Mouse (Mus musculus) G1E (cell line): ENCODE measurements around the gene Dnm1. TPM values are rescaled to one million over a fixed set of nuclear protein-coding genes. Genes with fewer than 3 reads are reported as not detected.

Experiments used
- ATAC-seq: 2 replicates; pipeline ENCODE4 v1.8.0; 2016; ENCODE audit warnings: mild to moderate bottlenecking; ENCODE audit not compliant: insufficient number of reproducible peaks, poor library complexity, low FRiP score, severe bottlenecking; ENCODE audit errors: extremely low read depth
- DNase-seq: peaks from one replicate; pipeline ENCODE4 v3.0.0; 2012; ENCODE audit warnings: low spot score
- H3K27me3 ChIP-seq: 2 replicates; pipeline ENCODE4 v1.6.1; 2012; ENCODE audit warnings: mild to moderate bottlenecking, low read length, inconsistent platforms; ENCODE audit not compliant: insufficient read depth
- H3K36me3 ChIP-seq: replicated peaks from 2 replicates; pipeline ENCODE3; 2012; ENCODE audit warnings: mild to moderate bottlenecking, inconsistent platforms
- H3K4me1 ChIP-seq: 2 replicates; pipeline ENCODE4 v1.6.1; 2012; ENCODE audit warnings: low read depth, low read length, inconsistent platforms, mixed read lengths; ENCODE audit not compliant: insufficient read depth
- H3K4me3 ChIP-seq: 2 replicates; pipeline ENCODE4 v1.5.1; 2012; ENCODE audit warnings: low read depth, mild to moderate bottlenecking, inconsistent platforms, low read length, moderate library complexity, mixed read lengths
- H3K9me3 ChIP-seq: replicated peaks from 2 replicates; pipeline ENCODE4 v1.6.1; 2012; ENCODE audit warnings: inconsistent platforms
- CTCF ChIP-seq: IDR thresholded peaks from 2 replicates; pipeline ENCODE4 v1.5.1; 2012; ENCODE audit warnings: low read depth, low read length, inconsistent platforms, mixed read lengths
- GATA1 ChIP-seq: IDR thresholded peaks from 2 replicates; pipeline ENCODE4 v1.6.1; 2012; ENCODE audit warnings: borderline replicate concordance, low read length, inconsistent platforms, mixed read lengths
- GATA2 ChIP-seq: IDR thresholded peaks from 2 replicates; pipeline ENCODE4 v1.6.1; 2012; ENCODE audit warnings: low read depth, low read length, inconsistent platforms, borderline replicate concordance
- POLR2AphosphoS5 ChIP-seq: IDR thresholded peaks from 2 replicates; pipeline ENCODE4 v1.6.1; 2012; ENCODE audit warnings: low read depth, low read length, inconsistent platforms; ENCODE audit not compliant: insufficient replicate concordance
- TAL1 ChIP-seq: conservative IDR thresholded peaks from 2 replicates; pipeline ENCODE4 v1.6.1; 2012; ENCODE audit warnings: low read depth, low read length, inconsistent platforms, mixed read lengths
- polyA plus RNA-seq: library from polyadenylated mRNA; stranded (reverse); fragments of >175 nt; gene quantifications from 2 replicates; pipeline ENCODE4 v1.2.3, GENCODE M21; 2012
- total RNA-seq, 2 experiments: library from RNA; stranded (forward) in 1 of 2; stranded (reverse) in 1 of 2; fragments of 200-1000 nt in 1 of 2; fragments of >200 nt in 1 of 2; fragmentation: Nextera tagmentation in 1 of 2; gene quantifications; 2 replicates each; pipeline ENCODE4 v1.2.3; 2014 to 2017

Gene Dnm1
- total and polyA plus RNA-seq, 3 experiments, result 0.05 to 0.14 TPM; not detected in 1

GRCm38 (mm10) chr2:32310096-32310845 is 42.9 kb downstream of the Dnm1 start:
- H3K4me1 ChIP-seq, result peaks cover 17% of the 10 kb centered on the region
- no peak for TF ChIP-seq GATA2
- no peak for DNase-seq
- H3K4me3 ChIP-seq, result no peak overlapping the region
- ATAC-seq, result no peak
- H3K36me3 ChIP-seq, result peaks cover 51% of the 10 kb centered on the region
- peaks cover 33% of the 10 kb centered on the region for H3K27me3 ChIP-seq
- H3K9me3 ChIP-seq, result no peaks in the 10 kb centered on the region

GRCm38 (mm10) chr2:32308870-32309568 is 44.1 kb downstream of the Dnm1 start:
- Histone ChIP-seq H3K4me1 (peaks cover 17% of the 10 kb centered on the region), H3K4me3 (no peak overlapping the region), H3K36me3 (peaks cover 63% of the 10 kb centered on the region), H3K27me3 (peaks cover 25% of the 10 kb centered on the region), H3K9me3 (no peaks in the 10 kb centered on the region)
- ATAC-seq (no peak), DNase-seq (no peak)
- TF ChIP-seq GATA2, result no peak
- TF ChIP-seq POLR2AphosphoS5, result no peak
- TF ChIP-seq GATA1, result no peak
- TF ChIP-seq CTCF, result no peak
- TF ChIP-seq TAL1, result no peak

DNA sequence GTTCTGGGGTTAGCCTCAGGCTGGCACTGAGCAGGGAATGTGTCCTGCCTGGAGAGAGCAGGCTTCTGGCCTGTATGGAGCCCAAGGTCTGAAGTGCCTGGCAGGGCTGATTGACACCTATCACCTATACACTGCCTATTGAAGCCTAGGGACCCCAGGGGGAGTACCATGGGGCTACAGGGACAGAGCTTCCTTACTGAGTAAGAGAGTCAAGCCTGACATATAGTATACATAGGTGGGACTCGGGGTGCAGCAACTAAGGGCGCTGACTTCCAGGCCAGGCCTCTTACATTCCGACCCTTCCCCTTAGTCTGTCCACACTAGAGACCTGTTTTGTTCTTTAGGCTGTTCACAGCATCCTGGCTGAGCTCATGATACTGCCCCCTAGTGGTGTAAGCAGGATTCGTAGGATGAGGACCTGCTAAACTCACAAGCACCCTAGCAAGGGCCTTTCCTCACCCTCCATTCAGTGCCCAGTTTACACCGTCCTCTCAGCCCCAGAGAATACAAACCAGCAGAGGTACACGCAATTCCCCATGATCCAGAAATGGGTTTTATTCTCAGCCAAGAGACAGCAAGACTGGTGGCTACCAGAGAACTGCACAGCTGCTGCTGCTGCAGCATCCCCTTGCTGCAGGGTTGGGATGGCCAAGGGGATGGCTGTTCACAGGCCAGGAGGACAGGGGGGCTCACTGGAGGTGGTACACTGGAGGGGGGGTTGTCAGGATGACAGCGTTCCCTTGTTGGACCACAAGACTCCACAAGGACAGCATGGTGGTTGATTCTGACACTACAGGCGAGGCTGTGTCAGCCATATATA is 45.0 kb downstream of the Dnm1 start:
- Histone ChIP-seq H3K4me1 (peaks cover 17% of the 10 kb centered on the region), H3K9me3 (no peaks in the 10 kb centered on the region), H3K4me3 (no peak overlapping the region), H3K27me3 (peaks cover 21% of the 10 kb centered on the region), H3K36me3 (peaks cover 72% of the 10 kb centered on the region)
- TF ChIP-seq GATA1, result no peak
- no peak for TF ChIP-seq POLR2AphosphoS5
- no peak for TF ChIP-seq TAL1
- peak; percentile 84 for TF ChIP-seq CTCF
- no peak for TF ChIP-seq GATA2
- DNase-seq (peak; percentile 49), ATAC-seq (no peak)

DNA sequence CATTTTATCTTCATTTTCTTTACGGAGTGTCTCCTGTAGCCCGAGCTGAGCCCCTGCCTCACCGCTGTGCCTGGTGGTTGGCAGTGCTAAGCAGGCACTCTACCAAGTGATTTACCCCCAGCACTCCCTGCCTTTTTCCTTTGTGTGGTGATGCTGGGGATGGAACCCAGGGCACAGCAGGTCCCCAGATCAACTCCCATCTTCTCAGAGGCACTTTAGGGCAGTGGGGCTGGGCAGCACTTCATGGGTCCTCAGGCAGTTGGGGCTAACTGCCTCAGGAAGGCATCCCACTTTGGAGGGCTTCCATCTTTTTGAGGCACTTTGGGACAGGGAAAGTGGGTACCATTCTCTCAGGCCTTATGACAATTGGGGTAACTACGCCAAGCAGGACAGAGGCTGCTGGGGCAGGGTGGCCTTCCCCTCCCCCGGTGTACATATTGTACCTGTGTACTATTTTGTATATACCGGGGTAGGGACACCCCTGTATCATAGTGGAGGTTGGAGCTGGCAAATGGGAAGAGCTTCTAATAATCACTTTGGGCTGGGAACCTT is 45.8 kb downstream of the Dnm1 start:
- DNase-seq (no peak), ATAC-seq (no peak)
- Histone ChIP-seq H3K27me3 (peaks cover 14% of the 10 kb centered on the region), H3K9me3 (no peaks in the 10 kb centered on the region), H3K36me3 (peaks cover 80% of the 10 kb centered on the region), H3K4me1 (peaks cover 11% of the 10 kb centered on the region), H3K4me3 (no peak overlapping the region)
- TF ChIP-seq GATA1, result no peak
- TF ChIP-seq TAL1, result no peak
- TF ChIP-seq GATA2, result no peak
- TF ChIP-seq POLR2AphosphoS5, result no peak
- no peak for TF ChIP-seq CTCF

DNA sequence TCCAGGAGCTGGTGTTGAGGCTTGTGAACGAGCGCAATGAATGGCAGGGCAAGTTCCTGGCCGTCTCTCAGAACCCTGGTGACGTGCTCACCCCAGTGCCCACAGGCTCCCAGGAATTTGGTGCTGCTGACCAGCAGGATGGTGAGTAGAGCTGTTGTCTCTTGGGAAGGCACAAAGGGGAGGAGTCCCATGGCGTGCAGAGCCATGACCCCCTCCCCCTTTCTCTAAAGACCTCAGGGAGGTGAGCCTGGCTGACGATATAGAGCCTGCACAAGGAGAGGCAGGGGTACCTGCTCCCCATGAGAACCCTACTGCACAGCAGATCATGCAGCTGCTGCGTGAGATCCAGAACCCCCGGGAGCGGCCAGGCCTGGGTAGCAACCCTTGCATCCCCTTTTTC is 47.0 kb downstream of the Dnm1 start:
- Histone ChIP-seq H3K4me3 (no peak overlapping the region), H3K36me3 (peaks cover 92% of the 10 kb centered on the region), H3K4me1 (peaks cover 2% of the 10 kb centered on the region), H3K27me3 (peaks cover 6% of the 10 kb centered on the region), H3K9me3 (no peaks in the 10 kb centered on the region)
- TF ChIP-seq TAL1 (no peak), GATA1 (no peak), CTCF (no peak), GATA2 (no peak), POLR2AphosphoS5 (no peak)
- ATAC-seq, result no peak
- DNase-seq, result no peak

DNA sequence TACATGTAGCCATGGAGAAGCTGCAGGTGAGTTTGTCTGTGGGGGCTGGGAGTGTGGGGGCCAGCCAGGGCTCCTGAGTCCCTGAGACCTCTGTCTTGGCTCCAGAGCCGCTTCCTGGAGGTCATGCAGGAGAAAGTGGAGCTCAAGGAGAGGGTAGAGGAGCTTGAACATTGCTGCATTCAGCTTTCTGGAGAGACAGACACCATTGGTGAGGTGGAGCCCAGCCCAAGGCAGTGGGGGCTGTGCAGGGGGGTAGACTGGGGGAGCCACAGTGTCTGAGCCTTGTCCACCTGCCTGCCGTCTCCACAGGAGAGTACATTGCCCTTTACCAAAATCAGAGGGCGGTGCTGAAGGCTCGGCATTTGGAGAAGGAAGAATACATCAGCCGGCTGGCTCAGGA is 47.5 kb downstream of the Dnm1 start:
- no peaks in the 10 kb centered on the region for H3K4me1 ChIP-seq
- peaks cover 5% of the 10 kb centered on the region; the same call in 1 of the 2 replicates for H3K27me3 ChIP-seq
- H3K4me3 ChIP-seq, result no peak overlapping the region
- TF ChIP-seq TAL1 (no peak), POLR2AphosphoS5 (no peak), GATA1 (no peak), CTCF (no peak), GATA2 (no peak)
- no peaks in the 10 kb centered on the region for H3K9me3 ChIP-seq
- no peak for ATAC-seq
- peaks cover 96% of the 10 kb centered on the region for H3K36me3 ChIP-seq
- DNase-seq, result no peak
